Mouse (Mus musculus) R1 (cell line): Measurements from ENCODE around the gene Hba-a2.

Experiments used
- DNase-seq: peaks from one replicate; pipeline ENCODE4 v3.0.0-alpha.2; 2018; ENCODE audit warnings: low read depth, low spot score

Hba-a2 gene

GRCm38 (mm10) chr11:32320507-32321195, 24.4 kb downstream of the Hba-a2 start:
- DNase-seq: peak; percentile 39

DNA sequence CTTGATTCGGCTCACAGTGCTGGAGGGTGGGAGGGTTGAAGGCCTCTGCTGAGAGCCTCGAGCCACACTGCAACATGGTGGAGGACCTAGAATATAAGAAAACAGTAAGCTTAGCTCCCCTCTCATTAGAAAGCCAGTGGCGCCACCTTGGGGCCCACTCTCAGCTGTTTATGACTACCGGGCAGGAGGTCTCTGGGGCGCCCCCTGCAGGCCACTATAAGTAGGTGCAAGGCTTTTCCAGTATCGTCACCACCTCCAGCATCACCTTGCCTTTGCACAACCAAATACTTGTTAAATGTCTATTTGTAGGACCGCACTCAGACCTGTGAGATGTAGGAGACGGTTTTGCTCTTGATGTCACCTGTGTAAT, 24.9 kb downstream of the Hba-a2 start:
- peak; percentile 86 for DNase-seq

DNA sequence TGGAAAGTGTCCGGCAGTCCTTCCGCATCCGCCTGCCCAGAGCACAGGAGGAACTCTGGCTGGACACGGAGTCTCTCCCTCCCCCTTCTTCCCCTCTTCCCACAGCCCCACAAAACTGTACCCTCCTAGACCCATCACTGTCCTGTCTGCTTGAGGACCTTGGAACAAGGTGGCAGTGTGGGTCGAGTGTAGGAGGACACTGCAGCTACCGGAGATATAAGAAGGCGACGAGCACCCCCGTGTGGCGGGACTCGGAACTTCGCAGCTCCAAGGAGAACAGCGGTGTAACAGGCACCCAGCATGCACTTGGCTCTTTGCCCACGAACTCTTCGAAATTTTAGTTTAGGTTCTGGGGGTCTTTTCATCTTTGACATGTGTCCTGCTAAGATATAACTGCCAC, 28.3 kb downstream of the Hba-a2 start:
- DNase-seq: peak; percentile 84

DNA sequence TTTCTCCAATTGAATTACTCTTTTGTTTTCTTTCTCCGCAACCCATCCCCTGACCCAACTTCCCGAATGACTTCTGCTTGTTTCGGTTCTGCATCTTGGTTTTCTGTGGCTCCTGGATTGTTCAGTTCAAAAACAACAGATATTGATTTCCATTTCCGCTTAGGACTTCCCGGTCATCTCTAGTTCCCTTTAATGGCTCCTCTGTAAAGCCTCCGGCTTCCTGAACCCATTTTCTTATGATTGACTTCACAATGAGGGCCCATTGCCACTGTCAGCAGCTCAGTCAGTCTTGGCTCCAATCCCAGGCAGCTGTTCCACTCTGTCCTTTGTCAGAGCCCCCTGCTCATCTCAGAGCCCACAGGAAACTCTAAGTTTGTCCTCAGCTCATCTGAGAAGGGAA, 34.8 kb downstream of the Hba-a2 start:
- no peak for DNase-seq

- no peak for DNase-seq
Measured at GRCm38 (mm10) chr11:32331861-32332260, 35.6 kb downstream of the Hba-a2 start.

GRCm38 (mm10) chr11:32333235-32333634, 36.9 kb downstream of the Hba-a2 start:
- DNase-seq: no peak

- no peak for DNase-seq
Measured at GRCm38 (mm10) chr11:32336435-32336907, 40.2 kb downstream of the Hba-a2 start.

DNA sequence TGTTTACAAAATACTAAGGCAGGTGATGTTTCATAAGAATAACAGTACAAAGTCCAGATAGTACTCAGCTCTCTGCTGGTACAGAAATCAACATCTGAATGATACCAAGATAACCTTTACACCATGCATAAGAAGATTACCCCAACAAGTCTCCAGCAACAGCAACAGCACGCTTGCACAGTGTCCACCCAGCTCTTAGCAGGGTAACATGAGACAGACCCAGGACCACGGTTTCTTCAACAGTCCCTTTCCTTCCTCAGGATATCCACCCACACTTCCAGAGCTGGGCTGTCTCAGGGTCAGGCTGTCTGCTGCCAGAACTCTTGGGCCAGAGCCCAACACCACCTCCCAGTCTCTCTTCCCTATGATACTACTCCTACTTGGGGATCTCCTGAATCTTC, 42.8 kb downstream of the Hba-a2 start:
- no peak for DNase-seq

DNA sequence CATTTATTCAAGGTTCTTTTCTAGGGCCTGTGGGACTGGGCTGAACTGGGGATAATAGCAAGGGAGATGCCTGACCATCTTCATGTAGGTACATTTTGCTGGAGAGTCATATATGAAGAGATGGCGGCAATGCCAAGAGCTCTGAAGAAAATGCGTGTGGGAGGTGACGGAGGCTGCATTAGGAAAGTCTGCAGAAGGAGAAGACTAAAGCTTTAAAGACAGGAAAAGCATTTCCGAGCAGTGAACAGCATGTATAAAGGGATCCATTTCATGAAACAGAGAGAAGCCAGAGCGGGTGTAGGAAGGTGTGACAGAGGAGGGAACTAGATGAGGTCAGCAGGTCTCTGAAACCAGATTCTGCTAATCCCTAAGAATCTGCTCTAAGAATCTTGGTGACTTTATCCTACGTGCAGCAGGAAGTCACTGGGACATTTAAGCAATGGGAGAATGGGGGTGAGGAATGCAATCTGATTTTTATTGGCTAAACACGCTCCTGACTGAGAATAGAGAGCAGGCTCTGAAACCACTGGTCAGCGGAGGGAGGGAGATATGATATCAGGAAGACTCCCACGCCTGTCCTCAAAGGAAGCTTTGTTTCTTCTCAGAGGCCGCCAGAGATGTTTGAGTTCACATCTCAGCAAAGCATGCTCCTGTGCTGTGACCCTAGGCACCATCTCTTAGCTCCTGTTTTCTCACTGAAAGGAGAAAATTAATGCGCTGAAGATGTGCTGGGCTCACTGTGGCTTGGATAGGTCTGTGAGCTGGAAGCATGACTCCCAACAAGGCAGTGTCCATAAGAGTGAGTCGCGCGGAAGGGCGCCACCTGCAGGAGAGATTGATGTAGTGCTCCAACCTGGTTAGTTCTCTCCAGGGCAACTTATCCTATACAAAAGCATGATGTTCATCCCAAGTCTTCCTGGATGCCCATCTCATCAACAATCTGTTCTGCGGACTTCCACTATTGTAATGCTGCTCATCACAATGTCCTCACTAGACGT, 44.5 kb downstream of the Hba-a2 start:
- peak; percentile 74 for DNase-seq

- peak; percentile 51 for DNase-seq
Measured at GRCm38 (mm10) chr11:32342770-32343191, 46.5 kb downstream of the Hba-a2 start.

DNA sequence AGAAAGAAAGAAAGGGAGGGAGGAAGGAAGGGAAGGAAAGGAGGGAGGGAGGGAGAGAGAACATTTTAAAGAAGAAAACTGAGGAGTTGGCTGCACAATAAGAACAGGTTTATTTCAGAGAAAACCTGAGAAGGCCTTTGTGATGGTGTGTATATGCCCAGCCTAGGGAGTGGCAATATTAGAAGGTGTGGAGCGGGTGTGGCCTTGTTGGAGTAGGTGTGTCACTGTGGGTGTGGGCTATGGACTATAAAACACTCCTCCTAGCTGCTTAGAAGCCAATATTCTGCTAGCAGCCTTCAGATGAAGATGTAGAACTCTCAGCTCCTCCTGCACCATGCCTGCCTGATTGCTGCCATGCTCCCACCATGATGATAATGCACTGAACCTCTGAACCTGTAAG, 47.1 kb downstream of the Hba-a2 start:
- no peak for DNase-seq

- DNase-seq: no peak
Measured at GRCm38 (mm10) chr11:32345504-32346297, 49.4 kb downstream of the Hba-a2 start.
